Mouse (Mus musculus) bone marrow, adult 2 months (tissue): ENCODE results near the gene Tbx5.

Experiments used
- CTCF ChIP-seq: fragments of 200-500 bp; IDR thresholded peaks from 2 replicates; pipeline ENCODE4 v1.5.1; 2011; ENCODE audit warnings: low read length, control low read depth; ENCODE audit not compliant: control insufficient read depth, insufficient read depth
- POLR2A ChIP-seq: fragments of 200-500 bp; IDR thresholded peaks from 2 replicates; pipeline ENCODE4 v1.6.1; 2011; ENCODE audit warnings: low read depth, mild to moderate bottlenecking, control low read depth, low read length, borderline replicate concordance; ENCODE audit not compliant: control insufficient read depth

- TF ChIP-seq POLR2A = no peak
- TF ChIP-seq CTCF = no peak
Observed at GRCm38 (mm10) chr5:119862431-119862830, 30.0 kb downstream of the Tbx5 start.
